ENCODE assay signal across 23 mouse cellular contexts in the genomic region with DNA sequence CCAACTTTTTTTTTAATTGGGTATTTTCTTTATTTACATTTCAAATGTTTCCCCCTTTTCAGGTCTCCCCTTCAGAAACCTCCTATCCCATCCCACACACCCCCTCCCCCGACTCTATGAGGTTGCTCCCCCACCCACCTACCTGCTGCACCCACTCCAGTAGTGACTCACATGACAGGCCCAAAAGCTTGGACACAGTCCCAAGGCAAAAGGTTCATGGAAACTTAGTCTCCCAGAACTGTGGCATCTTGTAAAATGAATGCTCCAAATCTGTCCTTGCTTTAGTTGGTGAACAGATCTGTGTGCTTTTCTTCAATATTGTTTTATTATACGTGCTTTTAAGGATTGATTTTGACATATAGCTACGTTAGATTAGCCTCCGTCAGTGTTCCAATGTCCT. TPM values are rescaled to one million over a fixed set of nuclear protein-coding genes. Genes with fewer than 3 reads are reported as not detected.
"Had no signal": no experiment of that assay in that cellular context is flagged by ENCODE, and none has a peak within 500 bp of the region (broad histone marks: within the 10 kb centered on the region; RNA-seq: fewer than 3 reads in every experiment).

No protein-coding gene starts in this region.

- H3K9me3 ChIP-seq: midbrain, embryonic 10.5 days; midbrain, embryonic 12.5 days; neural tube, embryonic 12.5 days had no signal

- H3K4me2 ChIP-seq: lung, embryonic 14.5 days; midbrain, embryonic 12.5 days; neural tube, embryonic 12.5 days had no signal

- DNase-seq: lung, adult 18-20 months; lung, embryonic 14.5 days; lung, postnatal 10 days; lung, postnatal 4 days; right cerebral cortex, postnatal 14 days; thymus, adult 18-20 months; thymus, postnatal 14 days; thymus, postnatal 36 days had no signal

- H3K9ac ChIP-seq: lung, embryonic 14.5 days; midbrain, embryonic 12.5 days; neural tube, embryonic 12.5 days had no signal

- H3K4me3 ChIP-seq: midbrain, embryonic 10.5 days; midbrain, embryonic 12.5 days; neural tube, embryonic 12.5 days had no signal

- H3K27ac ChIP-seq: midbrain, embryonic 10.5 days; midbrain, embryonic 12.5 days; neural tube, embryonic 12.5 days had no signal

- H3K27me3 ChIP-seq: midbrain, embryonic 12.5 days; neural tube, embryonic 12.5 days had no signal

- H3K36me3 ChIP-seq: midbrain, embryonic 10.5 days; midbrain, embryonic 12.5 days; neural tube, embryonic 12.5 days had no signal

RNA-seq across cellular contexts. Expression of a gene that starts 7.1 kb away (rescaled TPM):
- total RNA-seq: megakaryocyte, adult 5-6 weeks; megakaryocyte-erythroid progenitor cell, adult 5-6 weeks; midbrain, postnatal 0 days; monocyte, adult 5-6 weeks; neutrophil, adult 5-6 weeks had no signal
- polyA plus RNA-seq: lung, embryonic 14.5 days; lung, embryonic 16.5 days; midbrain, embryonic 10.5 days; midbrain, embryonic 12.5 days; midbrain, embryonic 14.5 days; neural tube, embryonic 12.5 days; neural tube, embryonic 14.5 days; spleen, adult 2 months; stomach, embryonic 14.5 days; stomach, embryonic 16.5 days; thymus, postnatal 0 days had no signal

RNA-seq across cellular contexts. Expression of a gene that starts 19.7 kb away (rescaled TPM):
- total RNA-seq: megakaryocyte, adult 5-6 weeks; megakaryocyte-erythroid progenitor cell, adult 5-6 weeks; midbrain, postnatal 0 days; monocyte, adult 5-6 weeks; neutrophil, adult 5-6 weeks had no signal
- polyA plus RNA-seq: lung, embryonic 14.5 days; lung, embryonic 16.5 days; midbrain, embryonic 10.5 days; midbrain, embryonic 12.5 days; midbrain, embryonic 14.5 days; neural tube, embryonic 12.5 days; neural tube, embryonic 14.5 days; spleen, adult 2 months; stomach, embryonic 14.5 days; stomach, embryonic 16.5 days; thymus, postnatal 0 days had no signal

RNA-seq across cellular contexts. Expression of a gene that starts 36.0 kb away (rescaled TPM):
- total RNA-seq: megakaryocyte, adult 5-6 weeks; megakaryocyte-erythroid progenitor cell, adult 5-6 weeks; midbrain, postnatal 0 days; monocyte, adult 5-6 weeks; neutrophil, adult 5-6 weeks had no signal
- polyA plus RNA-seq: lung, embryonic 14.5 days; lung, embryonic 16.5 days; midbrain, embryonic 10.5 days; midbrain, embryonic 12.5 days; midbrain, embryonic 14.5 days; midbrain, postnatal 0 days; neural tube, embryonic 12.5 days; neural tube, embryonic 14.5 days; spleen, adult 2 months; stomach, embryonic 14.5 days; stomach, embryonic 16.5 days; thymus, postnatal 0 days had no signal

RNA-seq across cellular contexts. Expression of a gene that starts 50.8 kb away (rescaled TPM):
- total RNA-seq: megakaryocyte, adult 5-6 weeks; megakaryocyte-erythroid progenitor cell, adult 5-6 weeks; midbrain, postnatal 0 days; monocyte, adult 5-6 weeks; neutrophil, adult 5-6 weeks had no signal
- polyA plus RNA-seq: lung, embryonic 14.5 days; lung, embryonic 16.5 days; midbrain, embryonic 10.5 days; midbrain, embryonic 12.5 days; midbrain, embryonic 14.5 days; midbrain, postnatal 0 days; neural tube, embryonic 12.5 days; neural tube, embryonic 14.5 days; spleen, adult 2 months; stomach, embryonic 14.5 days; stomach, embryonic 16.5 days; thymus, postnatal 0 days had no signal
